Mouse (Mus musculus) Patski (cell line): ENCODE results near the gene Vstm4. TPM values are rescaled to one million over a fixed set of nuclear protein-coding genes. Genes with fewer than 3 reads are reported as not detected.

Source experiments
- ATAC-seq: fragments of 100-300 bp; one replicate; pipeline ENCODE4 v1.8.0; 2021
- CTCF ChIA-PET: fragments of 350-600 bp; sonication (Branson Sonifier 250); formaldehyde crosslinking; loops from one replicate; lab custom pipeline; 2022; ENCODE audit warnings: inconsistent platforms; lab: Charles Lee
- POLR2A ChIA-PET: fragments of 350-600 bp; sonication (Branson Sonifier 250); formaldehyde crosslinking; loops from one replicate; lab custom pipeline; 2022; ENCODE audit warnings: antibody characterized with exemption, inconsistent platforms; lab: Charles Lee
- DNase-seq: peaks from one replicate; pipeline ENCODE4 v3.0.0-alpha.2; 2011; ENCODE audit warnings: low read depth, low spot score
- H3K27me3 ChIP-seq: fragments of 371-371 bp; one replicate; pipeline ENCODE4 v1.5.1; 2021
- CTCF ChIP-seq: fragments of 100-300 bp; IDR thresholded peaks from one replicate; pipeline ENCODE4 v1.5.1; 2021
- in situ Hi-C: fragments of 300-500 bp; cut with MboI; formaldehyde crosslinking; loops from 3 replicates; pipeline ENCODE4 v1.11.1; 2018; ENCODE audit warnings: low pct_unique_long_range_greater_than_20kb, mixed read lengths
- polyA plus RNA-seq: library from polyadenylated mRNA; unstranded; gene quantifications from one replicate; pipeline ENCODE4 v1.2.3, GENCODE M21; 2021

The Vstm4 gene
- polyA plus RNA-seq, 1 experiment from 2014 or later, result not detected

- in situ Hi-C loops, result no loop called here
- DNase-seq (no peak), ATAC-seq (no peak)
- ChIA-PET POLR2A (no interaction called here), CTCF (interaction anchor here (1.4 kb wide), 1 partner anchor 13 kb away, joined by 4 read pairs; no protein-coding TSS in a partner anchor)
- TF ChIP-seq CTCF, result no peak
- H3K27me3 ChIP-seq, result peaks cover 10% of the 10 kb centered on the region
Measured at GRCm38 (mm10) chr14:32896896-32897295, 40.3 kb downstream of the Vstm4 start.

DNA sequence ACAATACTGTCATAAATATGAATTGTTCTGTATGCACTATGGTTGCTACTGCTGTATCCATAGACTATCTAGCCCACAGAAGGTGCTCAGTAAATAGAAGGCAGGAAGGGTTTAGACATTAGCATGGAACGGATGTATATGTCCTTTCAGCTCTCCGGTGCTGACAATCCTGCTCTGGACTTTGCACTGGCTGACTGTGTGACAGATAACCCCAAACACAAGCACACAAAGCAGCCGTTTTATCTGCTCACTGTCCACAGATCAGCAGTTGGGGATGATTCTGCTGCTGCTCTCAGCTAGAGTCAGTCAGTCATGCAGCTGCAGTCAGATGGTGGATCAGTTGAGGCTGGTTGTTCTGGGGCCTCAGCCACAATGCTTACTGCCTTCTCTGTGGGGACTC, 46.6 kb downstream of the Vstm4 start:
- no peak for TF ChIP-seq CTCF
- no peak for DNase-seq
- in situ Hi-C loops, result no loop called here
- peaks cover 7% of the 10 kb centered on the region for H3K27me3 ChIP-seq
- ChIA-PET POLR2A (no interaction called here), CTCF (no interaction called here)
- no peak for ATAC-seq

GRCm38 (mm10) chr14:32906545-32906944, 50.0 kb downstream of the Vstm4 start:
- TF ChIP-seq CTCF, result no peak
- in situ Hi-C loops, result no loop called here

GRCm38 (mm10) chr14:32909112-32909511, 52.6 kb downstream of the Vstm4 start:
- DNase-seq (no peak), ATAC-seq (no peak)
- in situ Hi-C loops, result no loop called here
- H3K27me3 ChIP-seq, result no peaks in the 10 kb centered on the region
- CTCF ChIA-PET, result no interaction called here
- TF ChIP-seq CTCF, result no peak
- POLR2A ChIA-PET, result no interaction called here

More at GRCm38 (mm10) chr14:32906545-32906944, 50.0 kb downstream of the Vstm4 start:
- DNase-seq (no peak), ATAC-seq (no peak)
- ChIA-PET POLR2A (no interaction called here), CTCF (no interaction called here)
- H3K27me3 ChIP-seq, result peaks cover 7% of the 10 kb centered on the region

DNA sequence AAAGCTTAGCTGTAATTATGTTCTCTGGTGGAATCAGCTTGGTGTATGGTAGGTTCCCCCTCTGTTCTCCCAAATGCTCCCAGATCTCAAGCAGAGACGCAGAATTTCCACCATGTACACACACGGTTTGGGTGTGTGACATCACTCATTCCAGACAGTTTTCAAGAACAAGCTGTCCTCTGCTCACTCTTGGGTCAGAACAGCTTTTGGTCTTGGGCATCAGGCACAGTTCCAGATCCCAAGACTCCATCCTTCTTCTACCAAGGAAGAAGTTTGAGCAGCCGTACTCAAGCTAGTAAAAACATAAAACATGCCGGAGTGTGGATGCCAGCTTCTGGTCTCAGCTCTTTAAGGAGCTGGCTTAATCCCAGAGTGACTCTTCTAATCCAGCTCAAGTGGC, 54.6 kb downstream of the Vstm4 start:
- no peak for ATAC-seq
- DNase-seq, result no peak
- peaks cover 5% of the 10 kb centered on the region for H3K27me3 ChIP-seq
- ChIA-PET POLR2A (no interaction called here), CTCF (no interaction called here)
- no peak for TF ChIP-seq CTCF
- in situ Hi-C loops, result no loop called here

DNA sequence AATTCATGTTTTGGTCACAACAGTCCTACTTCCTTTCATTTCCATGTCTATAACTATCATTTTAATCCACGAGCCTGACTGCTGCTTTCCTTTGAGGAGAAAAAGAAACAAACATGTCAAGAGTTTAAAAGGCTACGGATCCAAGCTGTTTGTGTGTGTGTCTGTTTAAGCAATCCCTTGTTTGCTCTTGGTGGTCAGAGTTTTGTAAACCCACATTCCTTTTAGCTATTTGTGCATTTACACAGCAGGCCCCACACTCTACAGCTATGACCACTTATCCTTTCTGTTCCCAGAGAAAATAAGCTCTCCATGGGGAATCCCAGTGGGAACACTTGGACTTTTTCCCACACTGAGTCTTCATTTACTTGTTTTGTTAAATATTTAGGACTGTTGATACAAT, 58.8 kb downstream of the Vstm4 start:
- ChIA-PET CTCF (no interaction called here), POLR2A (no interaction called here)
- H3K27me3 ChIP-seq, result peaks cover 19% of the 10 kb centered on the region
- in situ Hi-C loops, result no loop called here
- ATAC-seq (no peak), DNase-seq (no peak)
- no peak for TF ChIP-seq CTCF

DNA sequence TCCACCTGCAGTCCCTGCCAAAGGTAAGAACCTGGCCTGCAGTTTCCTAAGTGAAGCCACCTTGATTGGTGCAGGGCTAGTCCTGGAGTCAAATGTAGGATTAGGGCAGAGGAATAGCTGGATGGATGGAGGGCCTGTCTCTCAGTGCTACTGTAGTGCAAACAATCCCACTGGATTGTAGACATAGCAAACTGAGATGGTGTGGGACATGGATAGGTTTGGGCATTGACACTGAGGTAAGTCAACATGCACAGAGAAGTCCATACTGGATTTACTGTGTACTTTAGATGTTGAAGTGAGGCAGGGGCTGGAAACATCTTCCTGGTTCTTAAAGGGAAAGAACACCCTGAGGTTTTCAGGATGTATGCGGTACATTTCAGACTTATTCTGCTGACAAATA, 61.4 kb downstream of the Vstm4 start:
- in situ Hi-C loops, result no loop called here
- ATAC-seq (no peak), DNase-seq (no peak)
- peaks cover 29% of the 10 kb centered on the region for H3K27me3 ChIP-seq
- POLR2A ChIA-PET, result no interaction called here
- no peak for TF ChIP-seq CTCF
- CTCF ChIA-PET, result interaction anchor here (1.2 kb wide), 1 partner anchor 68 kb away, joined by 3 read pairs; no protein-coding TSS in a partner anchor

DNA sequence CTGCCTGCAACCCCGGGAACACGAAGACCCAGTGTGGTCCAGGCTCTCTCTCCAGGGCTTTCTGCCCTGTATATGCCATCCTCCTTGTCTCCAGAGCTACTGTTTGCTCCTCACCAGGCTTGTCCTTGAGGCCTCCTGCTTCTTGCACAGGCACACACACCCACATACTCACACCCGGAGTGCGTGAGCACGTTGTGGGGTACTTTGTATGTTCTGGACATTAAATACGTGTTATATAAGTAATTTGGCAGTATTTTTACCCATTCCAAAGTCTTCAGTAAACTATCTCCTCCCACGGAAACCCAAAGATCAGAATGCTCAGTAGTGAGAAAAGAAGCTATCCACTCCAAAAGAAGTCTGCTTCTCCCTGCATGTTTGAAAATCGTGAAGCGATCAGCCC, 67.3 kb downstream of the Vstm4 start:
- peaks cover 48% of the 10 kb centered on the region for H3K27me3 ChIP-seq
- ChIA-PET POLR2A (no interaction called here), CTCF (interaction anchor here (1.3 kb wide), 1 partner anchor 14 kb away, joined by 3 read pairs; no protein-coding TSS in a partner anchor)
- no peak for DNase-seq
- no peak for ATAC-seq
- in situ Hi-C loops, result no loop called here
- no peak for TF ChIP-seq CTCF

DNA sequence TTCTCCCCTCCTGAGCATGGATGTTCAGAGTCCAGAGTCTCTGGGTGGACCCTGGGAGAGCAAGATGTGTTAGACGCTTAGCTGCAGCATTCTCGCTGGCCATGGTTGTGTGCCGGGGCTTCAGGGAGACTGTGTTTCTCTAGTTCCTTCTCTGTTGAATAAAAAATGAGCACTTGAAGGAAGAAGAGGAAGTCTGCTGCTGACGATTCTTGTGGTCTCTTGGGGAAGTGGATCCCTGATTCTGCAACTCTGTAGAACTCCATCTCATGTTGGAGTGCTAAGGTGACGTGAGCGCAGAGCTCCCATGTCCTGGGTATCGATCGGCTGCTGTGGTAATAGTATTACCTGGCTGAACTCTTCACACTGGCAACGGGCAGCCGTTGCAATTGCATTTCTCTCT, 75.2 kb downstream of the Vstm4 start:
- in situ Hi-C loops, result no loop called here
- POLR2A ChIA-PET, result no interaction called here

DNA sequence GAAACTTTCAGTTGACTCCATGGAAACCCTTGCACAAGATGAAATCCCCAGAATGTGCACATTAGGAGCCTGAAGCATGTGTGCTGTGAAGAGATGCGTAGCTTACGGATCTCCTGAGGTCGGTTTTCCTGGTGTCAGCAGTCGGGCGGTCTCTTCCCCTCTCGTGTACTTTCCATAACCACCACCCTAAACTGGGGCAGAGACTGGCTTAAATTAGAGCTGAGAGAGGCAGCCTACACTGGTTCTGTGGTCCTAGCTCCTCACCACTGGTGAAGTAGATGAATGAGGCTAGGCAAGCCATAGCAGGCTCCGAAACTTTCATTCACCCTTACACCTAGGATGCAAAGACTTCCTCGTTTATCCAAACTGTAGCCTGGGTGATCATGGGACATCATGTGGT, 75.7 kb downstream of the Vstm4 start:
- no peak for TF ChIP-seq CTCF
- H3K27me3 ChIP-seq, result peaks cover 30% of the 10 kb centered on the region
- POLR2A ChIA-PET, result no interaction called here
- ATAC-seq, result no peak
- no peak for DNase-seq
- CTCF ChIA-PET, result no interaction called here
- in situ Hi-C loops, result no loop called here

More for the DNA sequence above, 75.2 kb downstream of the Vstm4 start:
- CTCF ChIA-PET, result no interaction called here
- no peak for DNase-seq
- TF ChIP-seq CTCF, result no peak
- no peak for ATAC-seq
- H3K27me3 ChIP-seq, result peaks cover 24% of the 10 kb centered on the region

DNA sequence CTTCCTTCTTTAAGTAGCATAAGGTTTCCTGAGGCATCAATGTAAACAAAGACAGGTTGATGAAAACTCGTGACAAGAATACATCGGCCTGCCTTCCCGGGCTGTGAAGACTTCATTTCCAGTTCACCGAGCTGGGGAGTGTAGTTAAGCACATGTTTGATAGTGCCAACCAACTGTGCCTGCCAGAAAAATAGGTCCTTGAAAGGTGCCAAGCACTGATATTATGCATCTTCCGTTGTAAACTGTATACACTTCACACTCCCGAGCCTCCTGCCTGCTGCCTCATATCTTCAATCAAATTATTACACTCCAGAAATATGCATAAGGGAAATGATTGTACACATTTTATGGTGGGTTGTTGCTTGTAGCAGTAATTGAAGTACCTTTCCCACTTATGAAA, 77.5 kb downstream of the Vstm4 start:
- ATAC-seq (no peak), DNase-seq (no peak)
- H3K27me3 ChIP-seq, result peaks cover 28% of the 10 kb centered on the region
- ChIA-PET POLR2A (no interaction called here), CTCF (no interaction called here)
- in situ Hi-C loops, result no loop called here
- no peak for TF ChIP-seq CTCF

- in situ Hi-C loops, result no loop called here
- CTCF ChIA-PET, result no interaction called here
Measured at GRCm38 (mm10) chr14:32939217-32939616, 82.7 kb downstream of the Vstm4 start.

More at GRCm38 (mm10) chr14:32939217-32939616, 82.7 kb downstream of the Vstm4 start:
- no peak for TF ChIP-seq CTCF
- DNase-seq (no peak), ATAC-seq (no peak)
- POLR2A ChIA-PET, result no interaction called here
- H3K27me3 ChIP-seq, result peaks cover 22% of the 10 kb centered on the region
